Mouse (Mus musculus) cerebellum, postnatal 10 days (tissue): ENCODE data around the gene A1bg.

Experiments
- DNase-seq, 2 experiments: peaks; one replicate each; pipeline ENCODE4 v3.0.0; 2021; ENCODE audit warnings: mixed read lengths in 2 of 2

A1bg gene

GRCm38 (mm10) chr15:60922912-60923311 lies at the start of gene A1bg:
TSS of gene A1bg (minus strand) at chr15:60923012.
- no peak for DNase-seq

DNA sequence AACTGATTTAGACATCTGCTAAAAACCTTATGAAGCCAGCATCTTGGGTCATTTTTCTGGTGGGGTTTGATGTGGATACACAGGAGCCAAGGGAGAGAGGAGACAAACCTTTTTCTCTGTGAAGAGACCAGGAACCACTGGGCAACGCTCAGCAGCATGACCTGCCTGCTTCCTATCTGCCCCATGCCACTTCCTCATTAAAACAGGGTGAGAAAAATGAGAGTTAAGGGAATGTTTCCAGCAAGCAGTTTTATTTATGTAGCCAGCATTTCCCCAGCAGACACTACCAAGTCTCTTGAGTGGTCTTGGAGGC lies 45.7 kb upstream of the A1bg start:
- DNase-seq, result no peak

GRCm38 (mm10) chr15:60967841-60968548 lies 45.2 kb upstream of the A1bg start:
- peak; percentile 4 for DNase-seq

DNA sequence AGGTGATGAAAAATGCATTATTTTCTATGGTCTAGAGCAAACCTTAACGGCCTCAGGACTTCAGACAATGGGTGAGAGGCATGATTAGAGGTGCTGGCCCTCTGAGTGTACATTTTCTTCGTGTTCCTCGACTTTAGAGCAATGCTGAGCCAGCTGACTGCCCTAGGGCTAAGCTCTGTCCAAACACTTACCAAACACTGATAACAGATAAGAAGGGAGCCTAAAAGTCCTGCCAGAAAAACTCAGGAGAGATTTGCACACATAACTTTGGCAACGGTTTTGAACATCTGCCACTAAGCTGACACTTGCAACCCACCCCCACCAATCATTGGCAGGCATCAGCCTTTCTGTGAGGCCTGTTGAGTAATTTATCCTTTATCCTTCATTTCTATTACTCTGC lies 2.9 kb upstream of the A1bg start:
- no peak for DNase-seq

- DNase-seq, result no peak
Measured at GRCm38 (mm10) chr15:60903763-60904697, 18.8 kb downstream of the A1bg start.

GRCm38 (mm10) chr15:60898187-60898965 lies 24.4 kb downstream of the A1bg start:
- no peak for DNase-seq

DNA sequence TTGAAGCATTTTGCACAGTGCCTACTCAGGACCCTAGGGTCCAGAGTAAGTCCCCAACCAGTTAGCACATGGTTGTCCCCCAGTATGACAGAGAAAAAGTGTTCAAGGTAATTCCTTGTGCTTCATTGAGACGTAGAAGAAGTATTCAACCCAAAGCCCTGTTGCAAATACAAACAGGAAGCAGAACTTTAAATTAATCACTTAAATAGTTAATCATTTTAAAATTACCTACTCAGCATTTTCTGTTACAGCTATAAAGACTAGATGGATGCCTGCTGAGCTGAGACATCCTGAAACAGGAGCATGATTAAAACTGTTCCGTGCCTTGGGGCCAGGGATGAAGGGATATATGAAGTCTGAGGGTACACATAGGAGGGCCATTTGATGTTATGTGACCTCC lies 26.8 kb downstream of the A1bg start:
- no peak for DNase-seq

GRCm38 (mm10) chr15:60892976-60893463 lies 29.8 kb downstream of the A1bg start:
- no peak for DNase-seq

DNA sequence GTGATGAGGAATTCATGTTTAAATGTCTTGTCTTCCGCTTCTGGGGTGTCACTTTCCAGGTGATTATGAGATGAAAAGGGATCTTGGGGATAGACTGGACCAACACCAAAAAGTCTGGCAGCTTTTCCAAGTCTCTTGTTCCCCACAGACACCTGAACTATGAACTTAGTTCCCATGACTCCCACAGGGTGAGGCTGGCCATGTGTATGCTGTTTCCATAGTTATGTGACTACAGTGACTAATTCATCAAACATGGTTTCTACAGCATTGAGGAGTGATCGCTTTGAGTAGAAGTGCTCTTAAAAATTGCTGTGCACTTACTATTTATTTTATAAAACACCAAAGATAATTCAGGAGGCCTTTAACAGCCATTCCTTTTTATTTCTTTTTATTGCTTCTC lies 34.1 kb downstream of the A1bg start:
- no peak for DNase-seq

GRCm38 (mm10) chr15:60875721-60876120 lies 47.1 kb downstream of the A1bg start:
- DNase-seq, result no peak

GRCm38 (mm10) chr15:60862417-60862816 lies 60.4 kb downstream of the A1bg start:
- no peak for DNase-seq

DNA sequence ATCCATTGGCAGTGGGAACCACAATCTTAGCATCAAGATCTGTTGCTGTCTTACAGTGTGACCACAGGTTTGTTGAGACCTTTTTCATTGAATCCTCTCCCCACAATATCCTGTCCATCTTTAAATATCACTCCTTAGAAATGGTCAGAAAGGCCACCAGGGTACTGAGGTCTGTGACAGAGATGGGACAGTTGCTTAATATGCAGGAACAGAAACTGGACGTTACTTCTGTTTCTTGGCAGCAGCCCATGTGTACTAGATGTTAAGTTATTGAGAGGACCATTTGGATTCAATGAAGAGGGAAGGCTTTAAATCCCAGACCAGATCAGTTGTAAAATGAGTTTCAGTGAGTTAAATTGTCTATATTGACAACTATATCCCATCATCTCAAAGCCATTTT lies 67.7 kb downstream of the A1bg start:
- no peak for DNase-seq

DNA sequence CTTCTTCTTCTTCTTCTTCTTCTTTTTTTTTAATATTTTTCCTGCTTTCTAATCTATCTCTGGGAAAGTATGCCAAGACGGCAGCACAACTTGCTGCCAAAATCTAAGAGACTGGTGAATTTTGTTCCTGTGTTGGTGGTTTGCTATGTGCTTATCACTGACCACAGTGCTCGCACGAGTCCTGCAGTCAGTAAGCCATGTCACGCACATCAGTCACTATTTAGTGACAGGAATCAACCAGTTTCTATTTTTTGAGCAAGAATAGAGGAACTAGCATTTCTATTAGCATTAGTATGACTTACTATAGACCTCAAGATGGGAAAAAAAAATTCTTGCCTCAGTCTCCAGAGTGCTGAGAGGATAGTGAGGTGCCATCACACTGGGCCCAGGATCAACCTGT lies 68.7 kb downstream of the A1bg start:
- DNase-seq, result no peak

DNA sequence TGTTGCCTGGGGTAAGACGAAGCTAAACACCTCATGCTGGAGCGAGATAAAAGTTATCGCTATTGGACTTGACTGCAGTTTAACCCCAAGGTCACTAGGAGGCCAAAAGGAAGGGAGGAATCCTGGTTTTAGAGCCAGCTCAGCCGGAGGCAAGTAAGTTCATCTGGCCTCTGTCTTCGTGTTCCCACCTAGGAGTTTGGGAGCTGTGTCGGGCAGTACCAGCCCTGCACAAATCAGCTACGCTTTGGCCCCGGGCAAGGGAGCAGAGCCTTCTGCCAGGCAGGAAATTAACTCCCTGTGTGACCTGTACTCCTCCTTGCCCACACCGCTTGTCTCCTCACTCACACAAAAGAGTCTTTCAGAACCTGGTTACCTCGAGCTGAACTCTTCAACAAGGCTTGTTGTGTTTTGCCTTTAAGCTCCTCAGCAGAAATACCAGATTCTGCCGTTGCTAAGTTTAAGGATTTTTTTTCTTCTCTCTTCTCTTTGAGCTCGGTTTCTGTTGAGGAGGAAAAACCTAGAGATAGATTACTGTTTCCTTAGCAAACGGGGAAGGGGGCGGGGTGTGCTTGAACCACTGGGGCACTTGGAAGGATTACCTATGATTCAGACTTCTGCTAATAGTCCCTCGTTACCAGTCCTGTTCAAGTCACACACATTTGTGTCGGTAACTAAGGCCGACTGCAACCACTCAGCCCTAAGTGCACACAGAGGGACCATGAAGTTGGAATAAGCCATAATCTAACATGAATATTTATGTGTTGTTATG lies 69.4 kb downstream of the A1bg start, which contains the start of gene Fam84b:
Gene Fam84b (minus strand): TSS at position 548 of the 769 bp plus-strand sequence.
- DNase-seq, result peak; percentile 22 to 43

GRCm38 (mm10) chr15:60848630-60849029 lies 74.2 kb downstream of the A1bg start:
- DNase-seq, result no peak
